Mouse (Mus musculus): ENCODE data around the gene Ncoa7.

- TF ChIP-seq CTCF (IDR thresholded peaks at IDR 0.05; ENCODE audit: extremely low read depth, insufficient read depth, low read length) (no peak), POLR2A (IDR thresholded peaks at IDR 0.05; ENCODE audit: extremely low read depth, insufficient read depth, low read length) (no peak)
These were observed 95.1 kb downstream of the Ncoa7 start for GRCm38 (mm10) chr10:30708039-30708438.
